Mouse (Mus musculus): ENCODE measurements at regions not wholly inside any gene's neighbourhood (a gene's known extent, or its start where the extent isn't known, plus 50 kb on each side); places are given as distances from the start of the nearest gene placed in this dataset.
"Not testable (repeated sequence)": the region's sequence is repeated elsewhere in the genome, so short reads cannot be mapped to it uniquely, and the experiment has no call there.

DNA sequence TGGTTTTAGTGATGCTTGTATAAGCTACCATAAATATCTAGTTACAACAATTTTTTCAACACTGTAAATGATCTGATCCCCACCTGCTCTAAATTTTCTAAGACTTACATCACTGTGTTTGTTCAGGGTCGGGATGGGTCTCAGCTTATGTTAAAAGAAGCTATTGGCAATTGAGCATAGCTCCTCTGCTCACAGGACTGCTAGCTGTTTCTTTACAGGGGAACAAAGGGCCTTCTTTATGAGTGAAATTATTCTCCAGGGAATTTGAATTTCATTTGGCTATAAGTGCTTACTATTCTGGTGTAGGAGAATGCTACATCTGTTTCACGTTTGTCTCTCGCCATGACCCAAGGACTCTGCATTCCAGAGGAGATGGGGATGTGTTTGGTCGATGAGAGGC lies 255.6 kb upstream of the Ccdc54 start:
- no peak for DNase-seq

DNA sequence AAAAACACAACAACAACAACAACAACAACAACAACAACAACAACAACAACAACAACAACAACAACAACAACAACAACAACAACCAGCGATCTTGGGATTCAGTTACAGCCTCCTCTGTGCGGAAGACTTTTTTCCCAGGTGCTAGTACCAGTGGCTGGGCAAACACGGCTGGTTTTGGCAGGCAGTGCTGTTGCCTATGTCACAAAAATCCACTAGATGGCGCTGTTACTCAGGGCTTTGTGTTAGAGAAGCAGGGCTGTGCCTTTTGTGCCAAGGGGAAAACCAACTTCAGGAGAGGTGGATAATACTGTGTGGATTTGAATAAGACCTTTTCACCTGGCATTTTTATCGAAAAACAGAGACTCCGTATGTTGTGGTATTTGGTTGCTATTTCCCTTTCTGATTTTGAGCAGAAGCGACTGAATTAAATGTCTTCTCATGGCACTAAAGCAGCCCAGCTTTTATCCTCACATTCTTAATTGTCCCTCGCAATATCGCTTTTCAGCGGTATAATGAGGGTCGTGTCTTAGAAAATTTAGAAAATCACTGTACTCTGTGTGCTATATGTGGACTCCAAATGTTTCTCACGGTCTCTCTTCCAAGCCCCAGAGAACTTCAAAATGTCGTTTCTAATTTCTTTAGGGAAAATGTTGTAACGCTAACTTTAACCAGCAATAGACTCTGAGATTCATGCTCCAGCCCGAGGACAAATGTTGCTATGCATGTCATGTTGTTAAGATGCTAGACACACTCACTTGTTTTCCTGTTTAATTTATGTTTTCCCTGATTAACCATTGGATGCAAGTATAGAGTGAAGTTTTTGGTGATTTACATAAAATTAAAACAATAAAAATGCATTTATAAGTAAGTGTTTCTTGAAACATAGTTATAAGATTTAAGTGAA lies 251.0 kb upstream of the Ccdc54 start:
- DNase-seq = peak; percentile 67

DNA sequence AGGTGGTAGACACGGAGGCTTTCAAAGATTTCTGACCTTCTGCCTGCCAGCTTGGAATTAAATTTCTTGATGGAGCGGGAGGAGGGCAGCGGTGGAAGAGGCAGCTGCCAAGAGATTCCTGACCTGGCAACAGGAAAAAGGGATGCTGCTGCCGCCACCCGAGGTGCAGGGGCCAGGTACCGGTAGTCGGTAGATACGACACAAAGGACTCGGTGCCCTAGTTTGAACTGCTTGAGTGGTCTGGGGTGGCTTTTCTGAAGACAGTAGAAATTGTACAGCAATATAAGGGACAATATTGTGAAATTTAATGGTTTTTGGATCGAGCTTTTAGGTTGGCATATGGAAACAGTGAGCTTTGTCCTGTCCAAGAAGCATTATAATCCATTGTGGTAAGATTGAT lies 250.3 kb upstream of the Ccdc54 start:
- DNase-seq = no peak

DNA sequence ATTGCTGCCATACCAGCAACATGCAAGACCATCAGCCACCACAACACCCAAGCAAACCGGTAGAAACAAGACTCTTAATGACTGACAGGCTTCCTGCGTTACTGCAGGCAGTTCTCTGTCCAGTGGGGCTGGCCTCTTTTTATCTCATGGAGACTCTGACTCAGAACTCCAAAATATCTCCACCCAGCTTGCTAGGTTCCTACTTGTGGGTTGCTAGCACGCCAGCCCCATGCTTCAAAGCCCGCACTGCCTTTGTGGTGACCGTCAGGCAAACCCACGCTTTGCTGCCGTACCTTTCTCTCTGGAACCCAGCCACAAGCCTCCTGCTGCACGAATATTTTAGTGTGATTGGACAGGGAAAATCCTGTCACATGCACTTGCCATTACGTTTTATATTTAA lies 248.7 kb upstream of the Ccdc54 start:
- no peak for DNase-seq

DNA sequence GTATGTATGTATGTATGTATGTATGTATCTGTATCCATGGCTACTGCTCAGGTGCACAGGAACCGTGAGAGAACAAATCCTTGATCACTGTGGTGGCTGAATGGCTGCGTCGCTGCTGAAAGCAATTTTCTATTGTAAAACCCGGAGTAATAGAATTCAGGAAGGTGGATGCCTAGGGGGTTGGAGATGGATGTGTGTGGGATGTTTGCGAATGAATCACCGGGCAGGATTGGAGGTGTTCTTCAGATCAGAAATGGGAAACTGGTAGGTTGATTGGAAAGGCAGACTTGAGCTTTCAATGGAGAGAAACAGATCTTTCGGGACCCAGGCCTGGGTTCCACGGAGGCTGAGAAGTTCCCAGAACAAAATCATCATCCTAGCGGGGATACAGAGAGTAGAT lies 246.5 kb upstream of the Ccdc54 start:
- no peak for DNase-seq

DNA sequence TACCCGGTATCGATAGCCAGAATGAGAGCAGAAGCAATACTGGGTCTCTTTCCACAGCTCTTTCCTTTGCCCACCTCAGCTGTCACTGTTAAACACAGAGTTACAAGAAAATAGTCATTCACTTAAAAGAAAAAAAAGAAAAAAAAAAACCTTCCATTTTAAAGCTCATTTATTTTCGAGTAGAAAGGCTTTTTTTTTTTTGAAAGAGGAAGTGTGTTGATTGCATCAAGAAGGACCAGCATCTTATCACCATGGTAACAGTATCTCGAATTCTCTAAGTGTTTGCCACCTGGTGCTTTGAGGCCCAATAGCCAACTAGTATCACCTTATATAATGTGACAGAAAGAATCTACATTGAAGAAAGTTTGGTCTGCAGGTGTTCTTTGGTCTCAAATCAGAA lies 245.5 kb upstream of the Ccdc54 start:
- no peak for DNase-seq

DNA sequence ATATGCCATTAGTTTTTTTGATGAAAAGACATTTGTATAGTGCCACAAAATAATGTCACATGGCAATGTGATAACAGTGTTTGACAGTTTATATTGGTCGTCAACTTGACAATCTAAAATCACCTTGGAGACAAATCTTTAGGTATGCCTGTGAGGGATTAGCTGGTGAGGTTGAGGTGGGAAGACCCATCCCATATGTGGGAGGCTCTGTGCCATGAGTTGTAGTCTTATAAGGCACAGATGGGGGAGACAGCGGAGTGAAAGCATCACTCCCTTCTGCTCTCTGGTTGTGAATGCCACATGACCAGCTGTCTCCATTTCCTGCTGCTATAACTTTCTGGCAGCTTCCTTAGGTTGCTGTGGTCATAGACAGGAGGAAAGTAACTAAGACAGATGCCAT lies 242.4 kb upstream of the Ccdc54 start:
- DNase-seq = peak; percentile 10

DNA sequence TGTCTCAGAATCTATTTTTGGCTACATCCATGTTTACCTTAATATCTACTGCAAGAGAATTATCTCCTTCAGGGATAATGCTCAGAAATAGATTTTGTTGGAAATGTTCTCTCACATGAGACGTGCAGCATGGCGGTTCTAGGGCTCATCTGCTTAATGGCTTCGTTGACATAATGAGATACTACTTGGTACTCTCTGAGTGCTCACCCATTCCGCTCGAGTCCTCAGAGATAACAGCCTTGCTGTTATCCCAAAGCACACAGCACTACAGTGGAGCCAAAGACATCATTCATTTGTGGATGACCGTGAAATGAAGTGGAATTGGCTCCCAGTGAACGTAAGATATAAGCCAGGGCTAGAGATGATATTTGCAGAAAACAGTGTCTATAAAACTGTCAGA lies 231.4 kb upstream of the Ccdc54 start:
- DNase-seq = no peak

DNA sequence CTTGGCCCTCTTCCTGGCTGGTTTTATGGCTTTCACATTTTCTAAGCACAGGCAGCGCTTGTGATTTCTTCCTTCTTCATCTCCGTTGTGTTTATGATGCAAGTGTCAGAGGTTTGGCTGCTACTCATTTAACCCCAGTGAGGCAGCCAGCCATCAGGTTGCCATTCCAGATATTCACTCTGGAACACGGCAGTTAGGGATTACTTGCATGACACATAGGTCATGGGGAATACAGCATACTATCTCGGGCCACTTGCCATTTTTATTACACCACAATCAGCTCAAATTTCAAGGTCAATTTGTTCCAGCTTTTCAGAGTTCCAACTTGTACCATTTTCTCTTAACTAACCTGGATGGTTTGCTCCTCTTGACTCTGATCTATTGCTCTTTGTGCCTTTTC lies 223.7 kb upstream of the Ccdc54 start:
- no peak for DNase-seq

DNA sequence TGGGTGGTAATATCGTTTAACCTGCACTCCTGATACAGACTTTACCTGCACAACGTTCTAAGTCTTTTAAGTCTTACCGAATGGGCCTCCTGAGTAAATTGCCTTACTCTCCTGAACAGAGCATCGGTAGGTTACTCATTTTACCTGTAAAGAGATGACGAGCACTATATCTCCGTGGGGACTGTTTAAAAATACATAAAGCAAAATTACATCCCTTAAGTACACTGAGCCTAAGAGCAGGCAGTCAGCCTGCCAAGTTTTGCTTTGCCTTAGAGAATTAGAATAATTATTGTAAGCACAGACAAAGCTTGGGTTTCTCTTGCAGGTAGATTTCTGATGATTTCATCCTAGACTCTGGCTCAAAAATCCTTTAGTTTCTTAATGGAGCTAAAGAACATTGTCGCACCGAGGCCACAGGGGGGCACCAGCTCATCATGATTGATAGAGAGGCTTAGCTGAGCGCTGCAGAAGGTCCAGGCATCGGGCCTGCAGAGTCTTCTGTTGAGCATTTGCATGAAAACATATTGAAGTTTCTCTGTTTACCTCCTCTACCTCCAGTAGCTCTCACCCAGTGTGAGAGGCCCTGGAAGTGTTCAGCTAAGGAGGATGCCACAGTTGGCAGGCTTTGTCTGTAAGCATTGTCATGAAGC lies 208.3 kb upstream of the Ccdc54 start:
- DNase-seq = peak; percentile 52

DNA sequence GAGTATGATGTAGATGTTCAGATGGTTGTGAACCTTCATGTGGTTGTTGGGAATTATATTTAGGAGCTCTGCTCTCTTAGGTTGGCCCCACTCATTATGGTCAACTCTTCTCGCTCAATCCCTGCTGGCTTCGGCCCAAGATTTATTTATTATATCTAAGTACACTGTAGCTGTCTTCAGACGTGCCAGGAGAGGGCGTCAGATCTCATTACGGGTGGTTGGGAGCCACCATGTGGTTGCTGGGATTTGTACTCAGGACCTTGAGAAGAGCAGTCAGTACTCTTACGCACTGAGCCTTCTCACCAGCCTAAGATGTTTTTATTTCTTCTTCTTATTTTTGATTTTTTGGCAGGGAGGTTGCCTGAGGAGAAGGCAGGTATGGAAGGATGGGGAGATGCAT lies 207.1 kb upstream of the Ccdc54 start:
- no peak for DNase-seq

DNA sequence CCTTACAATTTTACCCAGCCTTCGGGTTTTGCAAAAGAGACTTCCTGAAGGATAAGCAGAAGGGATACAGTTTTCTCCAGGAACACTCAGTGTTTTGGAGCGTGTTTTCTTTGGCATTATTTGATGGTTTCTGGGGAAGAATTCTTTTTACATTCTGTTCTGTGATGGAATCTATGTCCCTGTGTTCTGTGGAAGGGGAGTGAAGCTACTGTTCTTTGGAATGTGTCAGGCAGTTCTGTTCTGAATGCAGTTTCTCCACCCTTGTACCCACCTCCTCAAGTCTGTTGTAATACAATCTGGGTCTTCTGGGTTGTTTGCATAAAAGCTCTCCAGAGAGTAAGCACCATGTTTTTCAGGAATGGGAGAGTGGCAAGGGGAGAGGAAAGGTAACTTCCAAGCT lies 202.0 kb upstream of the Ccdc54 start:
- peak; percentile 25 for DNase-seq

DNA sequence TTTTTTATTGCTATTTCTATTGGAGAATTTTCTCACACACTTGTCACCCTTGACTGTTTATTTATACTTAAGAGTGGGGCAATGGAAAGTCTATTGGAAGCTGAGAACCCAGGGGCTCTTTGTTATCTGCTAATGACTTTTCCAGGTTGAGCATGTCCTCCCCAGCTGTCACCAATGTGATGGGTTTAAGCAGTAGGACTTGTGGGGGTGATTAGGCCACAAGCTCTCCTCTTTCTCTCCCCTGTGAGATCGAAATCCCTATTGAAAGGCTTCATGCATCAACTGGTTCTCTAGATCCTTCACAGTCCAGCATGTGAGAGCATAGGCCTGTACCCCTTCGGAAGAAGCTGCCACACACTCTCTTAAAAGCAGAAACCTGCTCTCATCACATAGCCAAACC lies 201.6 kb upstream of the Ccdc54 start:
- no peak for DNase-seq

DNA sequence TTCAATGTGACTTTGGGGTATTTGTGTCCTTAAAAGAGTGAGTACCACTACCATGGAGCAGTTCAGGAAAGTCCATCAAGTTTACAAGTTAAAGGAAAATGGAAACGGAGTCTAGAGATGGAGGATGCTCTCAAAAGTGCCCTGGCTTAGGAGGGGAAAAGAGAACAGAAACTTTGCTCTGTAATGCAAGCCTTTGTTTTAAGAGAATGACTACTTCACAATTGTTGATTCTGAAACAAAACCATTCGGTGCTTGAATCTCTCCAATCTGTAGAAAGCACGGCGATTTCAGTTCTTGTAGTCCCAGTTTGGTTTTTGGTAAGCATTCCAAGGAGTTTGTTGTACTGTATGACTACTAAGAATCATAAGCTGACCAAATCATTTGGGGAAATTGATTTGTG lies 197.7 kb upstream of the Ccdc54 start:
- no peak for DNase-seq

DNA sequence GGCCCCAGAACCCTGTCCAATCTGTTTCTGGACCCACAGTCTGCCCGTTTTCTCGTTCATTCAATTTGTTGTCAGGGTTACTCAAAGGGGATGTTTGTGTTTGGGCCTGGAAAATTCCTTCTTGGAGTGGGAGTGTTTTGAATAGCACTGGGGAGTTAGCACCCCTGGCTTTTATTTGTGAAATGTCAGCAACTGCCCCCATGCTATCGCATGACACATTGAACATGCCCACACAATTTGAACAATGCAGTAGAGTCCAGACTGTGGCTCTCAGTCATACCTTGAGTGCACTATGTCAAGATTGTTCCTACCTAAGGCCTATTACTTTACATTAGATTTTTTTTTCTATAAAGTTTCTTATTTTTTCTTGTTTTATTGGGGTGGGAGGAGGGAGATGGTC lies 195.2 kb upstream of the Ccdc54 start:
- DNase-seq = no peak

DNA sequence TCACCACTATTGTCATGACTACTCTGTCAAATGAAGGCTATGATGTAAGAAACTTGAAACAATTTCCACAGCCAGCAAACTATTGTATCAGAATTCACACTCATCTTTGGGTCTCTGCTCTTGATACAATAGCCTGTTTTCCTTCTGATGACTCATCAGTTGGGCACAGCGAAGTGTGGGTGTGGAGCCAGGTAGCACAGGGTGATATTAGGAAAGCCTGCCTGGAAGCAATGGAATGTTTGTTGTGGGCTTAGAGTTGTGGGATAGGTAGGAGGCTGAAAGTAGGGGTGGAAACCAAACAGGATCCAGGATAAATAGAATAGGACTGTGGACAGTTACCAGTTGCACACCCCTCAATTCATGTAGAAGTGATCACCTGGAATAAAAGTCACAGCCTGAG lies 194.4 kb upstream of the Ccdc54 start:
- DNase-seq = no peak

DNA sequence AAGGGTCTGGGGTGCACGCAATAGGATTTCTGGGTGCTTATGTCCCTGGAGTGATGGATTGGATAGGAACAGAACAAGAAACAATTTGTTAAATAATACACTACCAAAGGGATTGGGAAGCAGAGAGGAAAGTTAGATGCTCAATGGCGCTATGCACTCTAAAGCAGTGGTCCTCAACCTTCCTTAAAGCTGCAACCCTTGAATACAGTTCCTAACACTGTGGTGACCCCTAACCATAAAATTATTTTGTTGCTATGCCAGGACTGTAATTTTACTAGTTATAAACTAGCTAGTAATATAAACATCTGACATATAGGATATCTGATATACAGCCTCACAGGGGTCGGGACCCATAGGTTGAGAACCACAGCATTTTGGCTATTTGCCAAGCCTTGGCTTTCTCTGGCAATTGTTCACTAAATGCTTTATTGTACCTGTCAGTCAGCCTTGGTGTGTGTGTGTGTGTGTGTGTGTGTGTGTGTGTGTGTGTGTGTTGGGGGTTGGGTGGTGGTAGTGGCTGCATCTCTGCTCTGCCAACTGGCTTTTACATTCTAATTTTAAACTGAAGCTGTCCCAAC lies 193.8 kb upstream of the Ccdc54 start:
- DNase-seq = no peak

DNA sequence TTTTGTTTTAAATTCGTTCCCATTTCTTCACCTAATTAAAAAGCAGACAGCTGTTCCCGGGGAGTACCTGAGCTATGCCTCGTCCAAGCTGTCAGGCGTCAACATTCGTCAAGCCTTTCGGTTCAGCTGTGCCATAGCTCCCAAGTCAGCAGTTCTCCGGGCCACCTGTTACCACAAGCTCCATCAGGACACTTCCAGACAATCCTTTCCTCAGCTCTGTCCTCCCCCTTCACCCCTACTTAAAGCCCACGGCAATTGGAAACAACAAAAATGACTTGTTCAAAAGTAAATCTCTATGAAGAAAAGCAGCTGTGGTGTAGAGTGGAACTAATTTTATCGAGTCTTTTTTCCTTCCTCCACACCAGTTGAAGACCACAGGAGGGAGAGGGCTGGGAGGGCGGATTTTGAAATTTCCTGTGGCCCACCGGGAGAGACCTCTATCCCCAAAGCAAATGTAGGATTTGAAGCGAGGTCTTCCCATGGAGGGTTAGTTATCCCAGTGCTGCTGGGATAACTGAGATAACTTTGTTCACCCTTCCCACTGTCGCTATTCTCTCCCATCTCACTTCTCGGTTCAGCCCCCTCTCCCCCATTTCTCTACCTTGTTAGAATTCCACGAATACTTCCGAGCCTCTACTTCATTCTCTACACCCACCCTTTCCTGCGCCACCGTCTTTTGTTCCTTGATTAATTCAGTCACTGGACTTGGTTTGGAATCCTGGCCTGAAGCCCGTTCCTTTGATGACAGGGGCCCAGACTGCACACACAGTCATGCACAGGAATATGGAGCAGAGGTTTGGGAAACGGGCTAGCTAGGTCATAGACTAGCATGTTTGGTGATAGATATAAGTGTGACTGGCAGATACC lies 193.1 kb upstream of the Ccdc54 start:
- DNase-seq = no peak

DNA sequence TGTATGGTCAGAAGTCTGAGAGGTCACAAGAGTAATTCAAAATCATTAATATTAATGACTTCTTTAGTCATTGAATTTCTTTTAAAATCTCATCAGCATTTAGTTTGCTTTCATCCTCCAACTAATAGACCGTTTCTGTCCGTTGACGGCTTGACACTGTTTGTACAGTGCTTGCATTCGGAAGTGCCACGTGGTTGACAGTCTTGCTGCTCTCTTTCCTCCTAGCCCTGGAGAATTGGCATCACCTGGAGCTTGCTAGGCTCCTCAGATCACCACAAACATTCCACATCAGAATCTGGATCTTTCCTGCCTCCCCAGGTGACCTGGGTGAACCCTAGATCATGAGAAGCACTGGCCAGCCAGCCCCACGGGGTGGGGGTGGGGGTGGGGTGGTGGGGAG lies 192.3 kb upstream of the Ccdc54 start:
- DNase-seq = no peak

DNA sequence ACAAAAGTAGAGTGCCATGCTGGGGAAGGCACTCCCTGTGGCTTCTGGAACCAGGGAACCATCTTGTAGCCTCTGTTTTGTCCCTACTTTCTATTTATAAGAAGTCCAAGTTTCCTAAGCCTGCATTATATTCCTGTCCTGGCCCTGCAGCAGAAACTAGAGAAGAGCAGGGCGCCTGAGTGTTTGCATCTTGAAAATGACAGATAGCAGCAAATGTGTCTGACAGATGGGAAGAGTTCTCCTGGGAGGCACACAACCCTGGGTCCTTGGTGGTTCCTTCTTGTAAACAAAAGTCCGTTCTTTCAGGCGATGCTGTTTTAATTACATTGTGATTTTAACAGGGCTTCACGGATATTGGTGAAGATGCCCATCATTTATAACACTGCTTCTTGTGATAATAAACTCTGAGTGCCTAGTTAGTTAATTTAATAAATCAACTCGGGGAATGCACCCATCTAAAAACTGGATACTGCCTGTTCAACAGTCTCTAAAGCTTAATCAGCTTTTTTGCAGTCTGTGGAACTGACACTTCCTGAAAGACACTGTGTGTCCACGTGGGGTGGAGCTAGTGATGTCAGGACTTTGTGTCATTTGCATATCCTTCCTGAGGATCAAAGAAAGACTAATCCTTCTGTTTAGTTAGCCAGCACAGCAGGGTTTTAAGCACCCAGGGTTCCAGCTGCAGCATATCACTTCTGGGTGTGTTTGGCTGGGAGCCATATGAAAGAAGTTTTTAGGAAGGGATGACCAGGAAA lies 188.3 kb upstream of the Ccdc54 start:
- no peak for DNase-seq

DNA sequence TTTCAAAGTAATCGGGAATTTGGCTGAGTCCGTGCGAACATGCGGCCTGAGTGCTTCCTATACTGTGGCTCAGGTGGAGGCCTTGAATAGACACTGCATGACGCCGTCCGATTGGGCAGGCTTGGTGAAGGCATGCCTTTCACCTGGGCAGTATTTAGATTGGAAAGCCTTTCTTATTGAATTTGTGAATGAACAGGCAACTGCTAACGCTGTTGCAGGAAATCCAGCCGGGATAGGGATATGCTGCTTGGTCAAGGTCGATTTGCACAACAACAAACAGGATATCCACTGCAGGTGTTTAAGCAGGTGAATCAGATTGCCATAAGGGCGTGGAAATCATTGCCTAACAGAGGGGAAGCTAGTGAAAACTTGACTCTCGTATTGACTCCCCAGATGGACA lies 183.7 kb upstream of the Ccdc54 start:
- DNase-seq = not testable (repeated sequence)

DNA sequence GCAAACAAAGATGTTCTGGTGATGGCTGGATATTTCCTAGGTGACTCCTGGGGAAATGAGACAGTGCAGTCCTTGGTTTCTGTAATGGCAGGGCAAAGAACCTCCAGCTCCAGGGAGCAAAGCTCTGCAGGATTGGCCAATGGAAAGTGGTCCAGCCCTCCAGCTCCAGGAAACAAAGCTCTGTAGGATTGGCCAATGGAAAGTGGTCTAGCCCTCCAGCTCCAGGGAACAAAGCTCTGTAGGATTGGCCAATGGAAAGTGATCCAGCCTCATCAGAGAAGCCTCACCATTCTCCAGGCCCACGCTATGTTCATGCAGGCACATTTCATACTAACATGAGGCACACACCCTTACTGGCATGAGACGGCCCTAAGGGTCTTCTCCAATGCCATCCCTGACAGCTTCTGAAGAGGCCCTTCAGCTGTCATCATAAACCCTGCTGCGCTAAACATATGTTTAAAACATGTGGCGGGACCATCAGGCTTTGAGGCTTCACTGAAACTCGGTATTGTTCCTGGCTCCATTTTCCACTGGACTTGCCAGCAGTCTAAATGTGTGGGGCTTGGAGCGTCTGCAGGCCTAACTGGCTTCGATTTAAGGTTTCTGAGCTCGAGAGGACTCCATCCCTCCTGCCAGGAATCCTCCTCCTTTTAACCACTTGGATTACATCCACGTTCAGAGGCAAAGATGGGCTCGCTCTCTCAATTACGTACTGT lies 175.3 kb upstream of the Ccdc54 start:
- peak; percentile 9 for DNase-seq

Measured in layer of hippocampus, adult 9-11 months (tissue).